Mouse (Mus musculus): ENCODE data around the gene Taok3. TPM values are rescaled to one million over a fixed set of nuclear protein-coding genes. Genes with fewer than 3 reads are reported as not detected.

Taok3 gene
- total and polyA plus RNA-seq, 3 experiments, result 32.1 to 79.2 TPM; not detected in 1

- H3K27ac ChIP-seq (ENCODE audit: control insufficient read depth, low read depth, low read length), result peak overlapping the region; percentile 55; the same call in 1 of the 2 replicates
- H3K9me3 ChIP-seq (replicated peaks; ENCODE audit: insufficient read depth, low read length), result no peaks in the 10 kb centered on the region
- 0 out of 4 replicates have a peak, but pooled peaks of 1 of the 2 experiments have one; percentile 39 for TF ChIP-seq USF2 (IDR thresholded peaks at IDR 0.05; ENCODE audit: borderline replicate concordance in 1 of 2, insufficient read depth in 1 of 2, low read depth in 1 of 2, low read length in 2 of 2)
- peak; percentile 76 for TF ChIP-seq USF1 (IDR thresholded peaks at IDR 0.05; ENCODE audit: low read depth, low read length)
- no peak for TF ChIP-seq POLR2A (IDR thresholded peaks at IDR 0.05; ENCODE audit: control insufficient read depth in 1 of 2, insufficient read depth in 1 of 2, low read depth in 1 of 2, low read length in 2 of 2, poor library complexity in 1 of 2)
- no peak for TF ChIP-seq NELFE (IDR thresholded peaks at IDR 0.05; ENCODE audit: low read depth, low read length)
- TF ChIP-seq MXI1 (IDR thresholded peaks at IDR 0.05; ENCODE audit: low read depth, low read length), result 0 out of 2 replicates have a peak, but pooled peaks have one; percentile 24
- TF ChIP-seq MAX (IDR thresholded peaks at IDR 0.05; ENCODE audit: low read length), result peak; percentile 40; the same call in 1 of the 2 replicates
- TF ChIP-seq JUND (IDR thresholded peaks at IDR 0.05; ENCODE audit: low read depth, low read length), result no peak
Measured at GRCm38 (mm10) chr5:117279669-117280050, 159.7 kb downstream of the Taok3 start.

GRCm38 (mm10) chr5:117281536-117281935 is 161.6 kb downstream of the Taok3 start:
- H3K9ac ChIP-seq (ENCODE audit: control insufficient read depth, low read depth, low read length, poor library complexity, severe bottlenecking), result no peak overlapping the region
- peak; percentile 45 for DNase-seq (ENCODE audit: low read depth, low spot score)
- no peak overlapping the region for H3K4me3 ChIP-seq (ENCODE audit: control insufficient read depth in 1 of 2, insufficient read depth in 1 of 2, low read depth in 2 of 2, low read length in 2 of 2)
- peak; percentile 36 to 39 (median 37) for TF ChIP-seq CTCF (IDR thresholded peaks at IDR 0.05 in 2 of 3, conservative IDR thresholded peaks at IDR 0.05 in 1 of 3; ENCODE audit: control insufficient read depth in 1 of 3, insufficient read depth in 1 of 3, low read depth in 2 of 3, low read length in 3 of 3, poor library complexity in 1 of 3, severe bottlenecking in 1 of 3)
- TF ChIP-seq HCFC1 (IDR thresholded peaks at IDR 0.05; ENCODE audit: low read depth, low read length), result no peak
- TF ChIP-seq GATA1 (IDR thresholded peaks at IDR 0.05; ENCODE audit: low read depth, low read length), result no peak
- 0 out of 2 replicates have a peak, but pooled peaks have one; percentile 44 for TF ChIP-seq ZMIZ1 (IDR thresholded peaks at IDR 0.05; ENCODE audit: low read depth, low read length)
- no peak; the same call in 1 of the 2 replicates for TF ChIP-seq NELFE (IDR thresholded peaks at IDR 0.05; ENCODE audit: low read depth, low read length)
- peak; percentile 60; the same call in 1 of the 2 replicates for TF ChIP-seq POLR2AphosphoS2 (IDR thresholded peaks at IDR 0.05; ENCODE audit: low read length)
- no peak for TF ChIP-seq CHD1 (IDR thresholded peaks at IDR 0.05; ENCODE audit: low read depth, low read length)
- TF ChIP-seq SMC3 (IDR thresholded peaks at IDR 0.05; ENCODE audit: low read depth, low read length), result peak; percentile 17; the same call in 1 of the 2 replicates
- TF ChIP-seq GABPA (IDR thresholded peaks at IDR 0.05; ENCODE audit: low read depth, low read length), result no peak
- H3K4me1 ChIP-seq (ENCODE audit: control insufficient read depth in 1 of 2, insufficient read depth in 2 of 2, low read length in 2 of 2), result peaks cover 22 to 45% of the 10 kb centered on the region in 2 experiments
- H3K27ac ChIP-seq (ENCODE audit: control insufficient read depth, low read depth, low read length), result no peak overlapping the region
- no peaks in the 10 kb centered on the region for H3K9me3 ChIP-seq (replicated peaks; ENCODE audit: insufficient read depth, low read length)
- H3K79me2 ChIP-seq (ENCODE audit: control insufficient read depth, insufficient read depth, low read length, poor library complexity), result peaks cover 22% of the 10 kb centered on the region
- no peaks in the 10 kb centered on the region for H3K27me3 ChIP-seq (ENCODE audit: control insufficient read depth in 1 of 2, insufficient read depth in 2 of 2, low read length in 2 of 2)
- H3K36me3 ChIP-seq (ENCODE audit: control insufficient read depth in 1 of 2, insufficient read depth in 2 of 2, low read length in 2 of 2), result peaks cover 5 to 48% of the 10 kb centered on the region in 2 experiments

More at GRCm38 (mm10) chr5:117279669-117280050, 159.7 kb downstream of the Taok3 start:
- Histone ChIP-seq H3K9ac (ENCODE audit: control insufficient read depth, low read depth, low read length, poor library complexity, severe bottlenecking) (no peak overlapping the region), H3K79me2 (ENCODE audit: control insufficient read depth, insufficient read depth, low read length, poor library complexity) (peaks cover 5% of the 10 kb centered on the region), H3K27me3 (ENCODE audit: control insufficient read depth in 1 of 2, insufficient read depth in 2 of 2, low read length in 2 of 2) (no peaks in the 10 kb centered on the region), H3K4me1 (ENCODE audit: control insufficient read depth in 1 of 2, insufficient read depth in 2 of 2, low read length in 2 of 2) (peaks cover 11 to 32% of the 10 kb centered on the region in 2 experiments), H3K36me3 (ENCODE audit: control insufficient read depth in 1 of 2, insufficient read depth in 2 of 2, low read length in 2 of 2) (peaks cover 2 to 31% of the 10 kb centered on the region in 2 experiments; a peak in 3 of 4 replicates), H3K4me3 (ENCODE audit: control insufficient read depth in 1 of 2, insufficient read depth in 1 of 2, low read depth in 2 of 2, low read length in 2 of 2) (no peak overlapping the region)
- no peak for DNase-seq (ENCODE audit: low read depth, low spot score)
